Mouse (Mus musculus) hindbrain, embryonic 16.5 days (tissue): ENCODE results near the gene Vwa8. TPM values are rescaled to one million over a fixed set of nuclear protein-coding genes. Genes with fewer than 3 reads are reported as not detected.
A peak's percentile ranks its signal among the peaks of the same experiment; 100 is the strongest.
"Not testable (repeated sequence)": the region's sequence is repeated elsewhere in the genome, so short reads cannot be mapped to it uniquely, and the experiment has no call there.

Experiments used
- ATAC-seq: fragments of 200-750 bp; cut with Nextera tagmentation; 2 replicates; pipeline ENCODE4 v1.8.0; 2017; ENCODE audit warnings: moderate TSS enrichment, moderate library complexity
- H3K27ac ChIP-seq: fragments of 300-500 bp; sonication (generic); 2 replicates; pipeline ENCODE4 v1.5.1; 2014; ENCODE audit warnings: low read depth, mild to moderate bottlenecking, control low read depth, low read length, moderate library complexity
- H3K27me3 ChIP-seq: fragments of 300-500 bp; sonication (generic); replicated peaks from 2 replicates; pipeline ENCODE4 v1.6.1; 2014; ENCODE audit warnings: low read length; ENCODE audit not compliant: control insufficient read depth, insufficient read depth
- H3K36me3 ChIP-seq: fragments of 300-500 bp; sonication (generic); 2 replicates; pipeline ENCODE4 v1.6.1; 2014; ENCODE audit warnings: mild to moderate bottlenecking, low read length, moderate library complexity, mixed read lengths; ENCODE audit not compliant: control insufficient read depth, insufficient read depth
- H3K4me1 ChIP-seq: fragments of 300-500 bp; sonication (generic); 2 replicates; pipeline ENCODE4 v1.6.1; 2014; ENCODE audit warnings: low read depth, low read length; ENCODE audit not compliant: control insufficient read depth, insufficient read depth
- H3K4me2 ChIP-seq: fragments of 300-500 bp; sonication (generic); 2 replicates; pipeline ENCODE4 v1.6.1; 2014; ENCODE audit warnings: mild to moderate bottlenecking, low read length, control low read depth, moderate library complexity
- H3K4me3 ChIP-seq: fragments of 300-500 bp; sonication (generic); 2 replicates; pipeline ENCODE4 v1.5.1; 2014; ENCODE audit warnings: mild to moderate bottlenecking, low read length, control low read depth, moderate library complexity
- H3K9ac ChIP-seq: fragments of 300-500 bp; sonication (generic); 2 replicates; pipeline ENCODE4 v1.6.1; 2014; ENCODE audit warnings: low read depth, mild to moderate bottlenecking, control low read depth, low read length, moderate library complexity
- H3K9me3 ChIP-seq: fragments of 300-500 bp; sonication (generic); 2 replicates; pipeline ENCODE4 v1.6.1; 2014; ENCODE audit warnings: mild to moderate bottlenecking, low read length, moderate library complexity; ENCODE audit not compliant: control insufficient read depth
- WGBS: fragments of 180-500 bp; shearing (Covaris S2); extraction: QIAGEN DNeasy Blood & Tissue Kit; methylation state at CpG from one replicate; pipeline ENCODE4 v1.1.7; 2014; 5-methylcytosine and 5-hydroxymethylcytosine counted together
- polyA plus RNA-seq: library from polyadenylated mRNA; unstranded; fragments of >200 nt; fragmentation: Nextera tagmentation; extraction: Ambion mirVana; gene quantifications from 2 replicates; pipeline ENCODE4 v1.2.1, GENCODE M21; 2015

The Vwa8 gene
- polyA plus RNA-seq, 1 experiment from 2014 or later, result 7.9 TPM

DNA sequence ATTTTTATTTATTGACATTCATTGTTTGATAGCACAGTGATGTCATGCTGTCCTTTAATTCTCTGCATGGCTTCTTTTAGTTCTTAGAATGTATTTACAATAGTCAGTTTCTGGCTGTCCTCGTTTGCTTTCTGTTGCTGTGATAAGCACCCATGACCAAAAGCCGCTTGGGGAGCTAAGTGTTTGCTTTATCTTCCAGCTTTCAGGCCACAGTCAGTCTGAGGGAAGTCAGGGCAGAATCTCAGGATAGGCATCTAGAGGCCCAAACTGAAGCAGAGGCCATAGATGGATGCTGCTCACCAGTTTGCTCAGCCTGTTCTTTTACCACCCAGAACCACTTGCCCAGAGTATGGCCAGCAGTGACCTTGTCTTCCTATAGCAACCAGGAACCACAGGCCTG lies 28.3 kb downstream of the Vwa8 start:
- Histone ChIP-seq H3K4me3 (no peak overlapping the region), H3K36me3 (no peaks in the 10 kb centered on the region; the same call in 1 of the 2 replicates), H3K27me3 (no peaks in the 10 kb centered on the region), H3K9ac (no peak overlapping the region), H3K4me1 (peaks cover 3% of the 10 kb centered on the region), H3K27ac (no peak overlapping the region), H3K9me3 (0 out of 2 replicates have a peak, but pooled peaks cover 3% of the 10 kb centered on the region), H3K4me2 (no peak overlapping the region)
- ATAC-seq, result no peak
- WGBS, result 75% methylated on average over 2 of the region's 2 CpGs

DNA sequence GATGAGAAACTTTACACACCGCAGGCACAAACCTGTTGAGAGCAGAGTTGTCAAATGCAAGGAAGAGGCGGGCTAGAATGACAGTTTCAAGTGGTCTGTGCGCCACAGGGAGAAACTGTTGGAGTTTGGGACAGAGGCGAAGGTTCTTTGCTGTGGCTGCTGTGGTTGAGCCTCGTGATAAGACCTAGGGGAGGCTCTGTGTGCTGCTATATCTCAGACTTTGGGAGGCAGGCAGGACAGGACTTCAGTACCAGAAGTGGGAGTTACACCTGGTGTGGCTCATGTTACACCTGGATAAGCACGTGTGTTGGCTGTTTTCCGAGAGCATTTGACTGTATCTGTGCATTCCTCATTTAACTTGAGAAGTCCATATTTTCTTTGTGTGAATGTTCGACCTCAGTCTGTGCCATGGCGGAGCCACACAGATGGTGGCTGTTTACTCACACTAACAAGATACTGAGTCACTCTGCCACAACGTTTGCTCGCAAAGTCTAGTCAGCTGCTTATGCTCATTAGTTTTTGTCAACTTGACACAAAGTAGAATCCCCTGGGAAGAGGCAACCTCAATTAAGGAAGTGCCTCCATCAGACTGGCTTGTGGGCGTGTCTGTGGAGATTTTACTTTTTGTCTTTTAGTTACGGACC lies 29.7 kb downstream of the Vwa8 start:
- H3K4me1 ChIP-seq, result peaks cover 3% of the 10 kb centered on the region
- no peaks in the 10 kb centered on the region for H3K9me3 ChIP-seq

DNA sequence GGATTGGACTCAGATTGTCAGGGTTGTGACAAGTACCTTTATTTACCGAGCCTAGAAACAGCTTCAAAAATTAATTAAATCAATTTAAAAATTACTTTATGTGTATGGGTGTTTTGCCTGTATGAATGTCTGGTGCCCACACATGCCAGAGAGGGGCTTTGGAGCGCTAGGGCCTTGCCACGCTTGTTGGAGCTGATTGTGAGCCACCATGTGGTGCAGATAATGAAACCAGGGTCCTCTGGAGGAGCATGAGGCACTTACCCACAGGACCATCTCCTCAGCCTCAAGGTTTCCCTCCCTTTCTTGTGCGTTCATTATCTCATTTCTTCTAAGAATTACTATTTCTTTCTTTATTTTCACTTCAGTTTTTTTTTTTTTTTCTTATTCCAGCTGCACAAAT lies 32.0 kb downstream of the Vwa8 start:
- 66% methylated on average over 4 of the region's 4 CpGs for WGBS
- no peaks in the 10 kb centered on the region for H3K27me3 ChIP-seq

More for the DNA sequence above, 29.7 kb downstream of the Vwa8 start:
- no peak overlapping the region for H3K4me2 ChIP-seq
- ATAC-seq, result no peak
- no peak overlapping the region for H3K9ac ChIP-seq
- no peaks in the 10 kb centered on the region for H3K36me3 ChIP-seq
- WGBS, result 77% methylated on average over 13 of the region's 13 CpGs
- H3K4me3 ChIP-seq, result no peak overlapping the region
- no peaks in the 10 kb centered on the region for H3K27me3 ChIP-seq
- no peak overlapping the region for H3K27ac ChIP-seq

DNA sequence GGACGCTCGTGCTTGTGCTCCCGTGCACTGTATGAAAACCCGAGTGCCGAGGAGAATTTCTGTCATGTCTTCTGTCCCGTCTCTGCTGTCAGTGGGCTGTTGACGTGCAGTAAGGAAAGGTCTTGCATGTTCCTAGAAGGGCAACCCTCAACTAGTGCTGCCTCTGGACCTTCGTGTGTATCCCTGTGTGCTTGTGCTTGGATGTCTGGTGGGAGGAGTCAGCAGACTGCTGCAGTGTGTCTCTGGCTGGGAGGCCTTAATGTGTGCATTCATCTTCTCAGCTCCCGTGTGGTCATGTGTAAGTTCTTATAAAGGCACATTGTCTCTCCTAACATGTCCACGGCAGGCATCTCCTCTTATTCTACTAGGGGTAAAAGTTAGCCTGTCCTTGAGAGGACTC lies 32.7 kb downstream of the Vwa8 start:
- Histone ChIP-seq H3K4me3 (no peak overlapping the region), H3K36me3 (no peaks in the 10 kb centered on the region), H3K9me3 (no peaks in the 10 kb centered on the region), H3K27me3 (no peaks in the 10 kb centered on the region), H3K9ac (peak overlapping the region; percentile 35; the same call in 1 of the 2 replicates), H3K4me2 (no peak overlapping the region), H3K27ac (no peak overlapping the region), H3K4me1 (peaks cover 3% of the 10 kb centered on the region)
- peak; percentile 54; the same call in 1 of the 2 replicates for ATAC-seq
- 57% methylated on average over 10 of the region's 10 CpGs for WGBS

More for the DNA sequence above, 32.0 kb downstream of the Vwa8 start:
- Histone ChIP-seq H3K36me3 (no peaks in the 10 kb centered on the region), H3K4me3 (no peak overlapping the region), H3K9me3 (no peaks in the 10 kb centered on the region), H3K4me2 (no peak overlapping the region), H3K9ac (no peak overlapping the region), H3K27ac (no peak overlapping the region), H3K4me1 (peaks cover 3% of the 10 kb centered on the region)
- no peak for ATAC-seq

DNA sequence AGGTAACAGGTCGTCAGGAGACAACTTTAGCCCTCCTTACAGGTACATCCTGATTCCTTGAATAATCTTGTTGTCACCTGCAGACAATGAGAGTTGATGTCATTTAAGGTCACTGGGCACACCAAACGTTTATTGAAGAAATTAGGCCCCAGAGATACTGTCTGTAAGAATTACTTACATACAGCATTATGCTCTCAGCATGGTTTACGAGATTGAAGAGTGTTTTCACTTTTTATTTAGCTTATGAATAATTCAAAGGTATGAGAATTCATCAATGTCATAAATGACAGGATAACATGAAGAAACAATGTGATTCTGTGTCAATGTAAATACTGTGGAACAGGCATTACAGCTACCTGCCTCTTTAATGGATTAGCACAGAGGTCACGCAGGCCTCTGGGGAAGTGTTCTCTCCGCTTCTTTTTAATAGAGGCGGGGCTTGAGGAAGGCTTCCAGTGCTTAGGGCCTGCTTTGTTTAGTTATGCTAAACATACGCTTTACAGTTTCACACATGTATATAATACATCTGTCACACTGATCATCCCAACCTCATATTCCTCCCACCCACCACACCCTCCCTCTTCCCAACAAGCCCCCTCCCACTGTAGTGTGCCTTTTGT lies 37.2 kb downstream of the Vwa8 start:
- no peak overlapping the region for H3K9ac ChIP-seq
- H3K27me3 ChIP-seq, result no peaks in the 10 kb centered on the region
- no peak overlapping the region for H3K4me3 ChIP-seq
- H3K4me2 ChIP-seq, result no peak overlapping the region
- H3K4me1 ChIP-seq, result peaks cover 3% of the 10 kb centered on the region
- 46% methylated on average over 7 of the region's 7 CpGs for WGBS
- H3K36me3 ChIP-seq, result no peaks in the 10 kb centered on the region
- no peak overlapping the region for H3K27ac ChIP-seq
- H3K9me3 ChIP-seq, result no peaks in the 10 kb centered on the region
- 0 out of 2 replicates have a peak, but pooled peaks have one; percentile 14 for ATAC-seq

DNA sequence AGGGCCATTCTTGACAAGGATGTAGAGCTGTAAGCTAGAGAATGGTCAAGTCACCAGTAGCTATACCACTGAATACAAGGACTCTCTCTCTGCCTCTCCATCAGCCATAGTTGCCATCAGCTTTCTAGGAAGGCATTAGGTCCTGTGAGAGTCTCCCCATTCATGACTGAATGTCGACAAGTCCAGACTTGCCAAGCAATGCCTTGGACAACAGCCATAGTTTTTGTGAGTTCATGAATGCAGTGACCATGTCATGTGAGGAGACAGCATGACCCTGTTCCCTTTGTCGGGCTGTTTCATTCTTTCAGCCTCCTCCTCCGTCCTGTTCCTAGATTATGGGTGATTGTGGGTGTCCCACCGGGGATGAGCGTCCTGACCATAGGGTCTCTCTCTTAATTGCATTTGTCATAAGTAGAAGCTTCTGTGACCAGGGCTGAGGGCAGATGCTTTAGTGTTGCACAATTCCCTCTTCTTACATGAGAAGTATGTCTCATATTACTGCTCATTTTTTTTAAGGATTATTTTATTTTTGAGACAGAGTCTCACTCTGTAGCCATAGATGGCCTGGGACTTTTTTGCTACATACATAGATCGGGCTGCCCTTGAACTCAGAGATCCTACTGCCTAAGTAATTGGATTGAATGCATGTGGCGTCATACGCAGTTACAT lies 37.8 kb downstream of the Vwa8 start:
- Histone ChIP-seq H3K27ac (no peak overlapping the region), H3K4me1 (no peaks in the 10 kb centered on the region; the same call in 1 of the 2 replicates), H3K4me2 (no peak overlapping the region), H3K9me3 (no peaks in the 10 kb centered on the region), H3K36me3 (no peaks in the 10 kb centered on the region), H3K27me3 (no peaks in the 10 kb centered on the region), H3K9ac (no peak overlapping the region), H3K4me3 (no peak overlapping the region)
- WGBS, result 81% methylated on average over 8 of the region's 8 CpGs
- peak; percentile 11; the same call in 1 of the 2 replicates for ATAC-seq

DNA sequence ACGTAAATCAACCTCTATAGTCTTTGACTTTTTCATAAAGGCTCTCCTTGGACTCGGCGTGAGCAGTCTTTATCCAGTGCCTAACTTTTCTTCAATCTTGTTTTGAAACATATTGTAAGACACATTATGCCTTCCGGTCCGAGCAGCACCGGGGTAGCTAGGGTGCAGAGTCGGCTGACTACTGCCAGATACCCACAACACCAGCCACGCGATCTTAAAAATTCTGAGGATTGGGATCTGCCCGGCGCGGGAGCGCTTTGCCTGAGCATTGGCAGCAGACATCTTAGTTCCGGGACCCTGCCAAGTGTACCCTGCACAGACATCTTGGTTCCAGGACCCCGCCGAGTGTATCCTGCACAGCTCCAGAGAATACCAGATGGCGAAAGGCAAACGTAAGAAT lies 38.6 kb downstream of the Vwa8 start:
- not testable (repeated sequence) for H3K27me3 ChIP-seq, ATAC-seq

DNA sequence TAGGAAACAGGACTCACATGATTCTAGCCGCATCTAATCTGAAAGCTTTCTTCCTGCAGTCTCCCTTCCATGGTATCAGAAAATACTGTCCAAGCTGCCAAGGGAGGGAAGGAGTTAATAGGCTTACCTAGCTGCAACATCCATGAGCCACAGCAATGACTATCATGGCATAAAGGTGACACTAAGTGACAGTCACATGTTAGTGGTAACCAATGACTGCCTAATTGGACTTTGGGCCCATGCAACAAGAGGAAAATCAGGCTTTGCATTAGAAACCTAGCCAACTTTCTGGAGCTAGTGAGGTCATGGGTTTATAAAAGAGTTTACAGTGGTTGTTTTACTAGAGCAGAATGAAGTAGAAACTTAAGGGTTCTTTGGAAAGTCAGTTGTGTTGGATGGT lies 46.6 kb downstream of the Vwa8 start:
- no peaks in the 10 kb centered on the region for H3K36me3 ChIP-seq
- no peak overlapping the region for H3K4me3 ChIP-seq
- no peaks in the 10 kb centered on the region; the same call in 1 of the 2 replicates for H3K4me1 ChIP-seq
- WGBS, result 95% methylated on average over 1 of the region's 1 CpGs
- ATAC-seq, result no peak
- H3K4me2 ChIP-seq, result no peak overlapping the region
- H3K27ac ChIP-seq, result no peak overlapping the region
- H3K9me3 ChIP-seq, result no peaks in the 10 kb centered on the region
- no peak overlapping the region for H3K9ac ChIP-seq
- H3K27me3 ChIP-seq, result no peaks in the 10 kb centered on the region

More for the DNA sequence above, 38.6 kb downstream of the Vwa8 start:
- H3K27ac ChIP-seq, H3K4me3 ChIP-seq, H3K4me1 ChIP-seq, H3K36me3 ChIP-seq, H3K9me3 ChIP-seq, H3K9ac ChIP-seq, H3K4me2 ChIP-seq: not testable (repeated sequence)
- WGBS, result 98% methylated on average over 14 of the region's 18 CpGs

DNA sequence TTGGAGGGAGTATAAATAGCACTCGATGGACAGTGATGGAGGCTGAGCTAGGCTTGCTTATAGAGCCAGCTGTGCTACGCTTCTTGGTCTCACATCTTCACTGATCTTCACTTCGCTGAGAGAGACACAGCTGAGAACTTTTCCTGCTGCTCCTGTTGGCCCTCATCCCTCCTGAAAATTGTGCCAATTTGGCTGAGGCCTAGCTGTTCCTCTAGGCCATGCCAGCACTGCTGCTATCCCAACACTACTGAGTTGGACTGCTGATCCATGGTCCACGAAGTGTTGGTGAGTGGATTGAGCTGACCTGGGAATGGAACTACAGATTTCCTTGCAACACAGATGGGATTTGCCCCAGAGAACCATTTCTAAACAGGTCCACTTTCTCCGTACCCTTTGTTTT lies 47.4 kb downstream of the Vwa8 start:
- no peaks in the 10 kb centered on the region for H3K36me3 ChIP-seq
- H3K4me1 ChIP-seq, result no peaks in the 10 kb centered on the region; the same call in none of the 2 replicates
- no peaks in the 10 kb centered on the region for H3K9me3 ChIP-seq
- ATAC-seq, result no peak; the same call in 1 of the 2 replicates
- H3K27ac ChIP-seq, result no peak overlapping the region
- WGBS, result 79% methylated on average over 5 of the region's 5 CpGs
- no peak overlapping the region for H3K4me3 ChIP-seq
- no peak overlapping the region for H3K4me2 ChIP-seq
- H3K27me3 ChIP-seq, result no peaks in the 10 kb centered on the region
- H3K9ac ChIP-seq, result no peak overlapping the region
